Mouse (Mus musculus) cerebellum, adult 2 months (tissue): Measurements from ENCODE around the gene Dab2ip.

Experiments
- CTCF ChIP-seq: fragments of 200-500 bp; IDR thresholded peaks from 2 replicates; pipeline ENCODE4 v1.5.1; 2011; ENCODE audit warnings: low read depth, mild to moderate bottlenecking, control low read depth, low read length, moderate library complexity, borderline replicate concordance; ENCODE audit not compliant: insufficient read depth
- POLR2A ChIP-seq: fragments of 200-500 bp; IDR thresholded peaks from 2 replicates; pipeline ENCODE4 v1.6.1; 2011; ENCODE audit warnings: low read length, control low read depth, borderline replicate concordance; ENCODE audit not compliant: insufficient read depth

DNA sequence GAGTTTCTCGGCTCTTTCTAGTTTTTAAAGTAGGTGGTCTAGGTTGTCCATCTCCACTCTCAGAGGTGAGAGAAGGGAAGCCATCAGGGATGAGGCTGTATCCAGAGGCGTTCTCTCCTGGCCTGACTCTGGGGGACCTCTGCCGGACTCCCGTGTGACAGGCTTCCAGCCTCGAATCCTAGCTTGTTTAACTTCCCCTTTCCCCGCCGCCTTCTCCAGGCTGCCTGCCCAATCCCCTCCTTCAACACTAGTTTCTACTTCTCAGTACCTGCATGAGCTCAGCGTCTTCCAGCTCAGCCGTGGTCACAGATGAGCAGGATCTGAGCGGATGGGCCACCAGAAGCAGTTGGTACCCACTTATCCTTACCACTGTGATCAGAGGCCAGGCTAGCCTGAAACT is 31.3 kb downstream of the Dab2ip start:
- TF ChIP-seq POLR2A (no peak), CTCF (no peak)
